Mouse (Mus musculus) forebrain, embryonic 13.5 days (tissue): Measurements from ENCODE around the gene Rpp14. TPM values are rescaled to one million over a fixed set of nuclear protein-coding genes. Genes with fewer than 3 reads are reported as not detected.

Source experiments
- ATAC-seq: fragments of 200-750 bp; cut with Nextera tagmentation; 2 replicates; pipeline ENCODE4 v1.8.0; 2017
- H3K27ac ChIP-seq: fragments of 300-500 bp; sonication (generic); 2 replicates; pipeline ENCODE4 v1.5.1; 2015; ENCODE audit warnings: inconsistent platforms, mild to moderate bottlenecking, moderate library complexity
- H3K27me3 ChIP-seq: fragments of 300-500 bp; sonication (generic); 2 replicates; pipeline ENCODE4 v1.6.1; 2015; ENCODE audit warnings: mild to moderate bottlenecking, inconsistent platforms
- H3K36me3 ChIP-seq: fragments of 300-500 bp; sonication (generic); 2 replicates; pipeline ENCODE4 v1.6.1; 2015; ENCODE audit warnings: mild to moderate bottlenecking, inconsistent platforms; ENCODE audit not compliant: poor library complexity, severe bottlenecking
- H3K4me1 ChIP-seq: fragments of 300-500 bp; sonication (generic); 2 replicates; pipeline ENCODE4 v1.6.1; 2015; ENCODE audit warnings: inconsistent platforms
- H3K4me2 ChIP-seq: fragments of 300-500 bp; sonication (generic); 2 replicates; pipeline ENCODE4 v1.6.1; 2015; ENCODE audit warnings: inconsistent platforms, mild to moderate bottlenecking, moderate library complexity
- H3K4me3 ChIP-seq: fragments of 300-500 bp; sonication (generic); 2 replicates; pipeline ENCODE4 v1.5.1; 2015; ENCODE audit warnings: mild to moderate bottlenecking, inconsistent platforms
- H3K9ac ChIP-seq: fragments of 300-500 bp; sonication (generic); 2 replicates; pipeline ENCODE4 v1.6.1; 2015; ENCODE audit warnings: mild to moderate bottlenecking, inconsistent platforms
- H3K9me3 ChIP-seq: fragments of 300-500 bp; sonication (generic); replicated peaks from 2 replicates; pipeline ENCODE4 v1.6.1; 2016; ENCODE audit warnings: inconsistent platforms
- WGBS: fragments of 180-500 bp; shearing (Covaris S2); methylation state at CpG from one replicate; pipeline ENCODE4 v1.1.7; 2015; 5-methylcytosine and 5-hydroxymethylcytosine counted together
- polyA plus RNA-seq: library from polyadenylated mRNA; unstranded; fragments of >200 nt; fragmentation: Nextera tagmentation; extraction: Ambion mirVana; gene quantifications from 2 replicates; pipeline ENCODE4 v1.2.1, GENCODE M21; 2015

The Rpp14 gene
- polyA plus RNA-seq, 1 experiment from 2014 or later: 57.3 TPM

- Histone ChIP-seq H3K36me3 (no peaks in the 10 kb centered on the region), H3K9ac (no peak overlapping the region)
Observed at GRCm38 (mm10) chr14:8102676-8103075, 22.5 kb downstream of the Rpp14 start.

GRCm38 (mm10) chr14:8108047-8108446 lies 27.9 kb downstream of the Rpp14 start:
- ATAC-seq: no peak
- WGBS: 90% methylated on average over 4 of the region's 4 CpGs

More at GRCm38 (mm10) chr14:8102676-8103075, 22.5 kb downstream of the Rpp14 start:
- H3K4me2 ChIP-seq: no peak overlapping the region
- WGBS: 74% methylated on average over 12 of the region's 12 CpGs
- H3K27ac ChIP-seq: no peak overlapping the region
- no peak for ATAC-seq
- no peak overlapping the region for H3K4me3 ChIP-seq
- H3K9me3 ChIP-seq: no peaks in the 10 kb centered on the region
- peaks cover 32% of the 10 kb centered on the region for H3K4me1 ChIP-seq
- H3K27me3 ChIP-seq: no peaks in the 10 kb centered on the region

GRCm38 (mm10) chr14:8108976-8109375 lies 28.8 kb downstream of the Rpp14 start:
- no peaks in the 10 kb centered on the region for H3K27me3 ChIP-seq
- no peak overlapping the region for H3K9ac ChIP-seq
- no peak for ATAC-seq
- 85% methylated on average over 1 of the region's 1 CpGs for WGBS
- no peak overlapping the region for H3K4me3 ChIP-seq
- H3K9me3 ChIP-seq: no peaks in the 10 kb centered on the region
- no peak overlapping the region for H3K27ac ChIP-seq
- H3K36me3 ChIP-seq: no peaks in the 10 kb centered on the region
- H3K4me2 ChIP-seq: no peak overlapping the region
- peaks cover 2% of the 10 kb centered on the region; the same call in 1 of the 2 replicates for H3K4me1 ChIP-seq

More at GRCm38 (mm10) chr14:8108047-8108446, 27.9 kb downstream of the Rpp14 start:
- no peaks in the 10 kb centered on the region for H3K9me3 ChIP-seq
- no peak overlapping the region for H3K4me3 ChIP-seq
- H3K4me2 ChIP-seq: no peak overlapping the region
- peaks cover 10% of the 10 kb centered on the region for H3K4me1 ChIP-seq
- no peak overlapping the region for H3K27ac ChIP-seq
- no peaks in the 10 kb centered on the region for H3K27me3 ChIP-seq
- H3K9ac ChIP-seq: no peak overlapping the region
- no peaks in the 10 kb centered on the region for H3K36me3 ChIP-seq

- no peak overlapping the region for H3K27ac ChIP-seq
- no peaks in the 10 kb centered on the region for H3K27me3 ChIP-seq
- H3K9ac ChIP-seq: no peak overlapping the region
- no peak for ATAC-seq
- no peaks in the 10 kb centered on the region for H3K9me3 ChIP-seq
- WGBS: 91% methylated on average over 6 of the region's 6 CpGs
- no peak overlapping the region for H3K4me2 ChIP-seq
- no peaks in the 10 kb centered on the region for H3K36me3 ChIP-seq
- H3K4me1 ChIP-seq: no peaks in the 10 kb centered on the region
- H3K4me3 ChIP-seq: no peak overlapping the region
Observed at GRCm38 (mm10) chr14:8111545-8111944, 31.4 kb downstream of the Rpp14 start.

- Histone ChIP-seq H3K27me3 (no peaks in the 10 kb centered on the region), H3K27ac (no peak overlapping the region), H3K36me3 (no peaks in the 10 kb centered on the region), H3K9ac (no peak overlapping the region), H3K4me2 (no peak overlapping the region), H3K4me3 (no peak overlapping the region), H3K9me3 (no peaks in the 10 kb centered on the region), H3K4me1 (no peaks in the 10 kb centered on the region)
- WGBS: 84% methylated on average over 8 of the region's 8 CpGs
- ATAC-seq: no peak
Observed at GRCm38 (mm10) chr14:8112036-8112435, 31.9 kb downstream of the Rpp14 start.

GRCm38 (mm10) chr14:8113616-8114015 lies 33.4 kb downstream of the Rpp14 start:
- Histone ChIP-seq H3K36me3 (no peaks in the 10 kb centered on the region), H3K27me3 (no peaks in the 10 kb centered on the region), H3K27ac (no peak overlapping the region), H3K9me3 (no peaks in the 10 kb centered on the region), H3K9ac (no peak overlapping the region), H3K4me1 (no peaks in the 10 kb centered on the region), H3K4me3 (no peak overlapping the region), H3K4me2 (no peak overlapping the region)
- WGBS: 86% methylated on average over 2 of the region's 2 CpGs
- ATAC-seq: no peak

GRCm38 (mm10) chr14:8114306-8114705 lies 34.1 kb downstream of the Rpp14 start:
- no peak for ATAC-seq
- H3K4me1 ChIP-seq: no peaks in the 10 kb centered on the region
- no peak overlapping the region for H3K9ac ChIP-seq
- WGBS: 73% methylated on average over 3 of the region's 3 CpGs
- no peak overlapping the region for H3K4me3 ChIP-seq
- no peak overlapping the region for H3K4me2 ChIP-seq
- no peak overlapping the region for H3K27ac ChIP-seq
- no peaks in the 10 kb centered on the region for H3K36me3 ChIP-seq
- no peaks in the 10 kb centered on the region for H3K9me3 ChIP-seq
- no peaks in the 10 kb centered on the region for H3K27me3 ChIP-seq

- no peaks in the 10 kb centered on the region for H3K27me3 ChIP-seq
- no peaks in the 10 kb centered on the region for H3K36me3 ChIP-seq
- no peak overlapping the region for H3K4me2 ChIP-seq
- no peak overlapping the region for H3K9ac ChIP-seq
- ATAC-seq: no peak
- whole genome bisulfite sequencing: 94% methylated on average over 1 of the region's 1 CpGs
- H3K4me3 ChIP-seq: no peak overlapping the region
- H3K9me3 ChIP-seq: no peaks in the 10 kb centered on the region
- H3K4me1 ChIP-seq: no peaks in the 10 kb centered on the region
- no peak overlapping the region for H3K27ac ChIP-seq
Observed at GRCm38 (mm10) chr14:8114756-8115155, 34.6 kb downstream of the Rpp14 start.

GRCm38 (mm10) chr14:8115772-8116171 lies 35.6 kb downstream of the Rpp14 start:
- H3K27ac ChIP-seq: no peak overlapping the region
- H3K4me2 ChIP-seq: no peak overlapping the region
- no peaks in the 10 kb centered on the region for H3K36me3 ChIP-seq
- H3K27me3 ChIP-seq: no peaks in the 10 kb centered on the region
- H3K4me1 ChIP-seq: no peaks in the 10 kb centered on the region
- H3K9ac ChIP-seq: no peak overlapping the region
- no peak for ATAC-seq
- H3K4me3 ChIP-seq: no peak overlapping the region
- WGBS: 85% methylated on average over 4 of the region's 4 CpGs
- no peaks in the 10 kb centered on the region for H3K9me3 ChIP-seq

- Histone ChIP-seq H3K4me1 (no peaks in the 10 kb centered on the region), H3K4me3 (no peak overlapping the region), H3K27ac (no peak overlapping the region), H3K9me3 (no peaks in the 10 kb centered on the region), H3K4me2 (no peak overlapping the region), H3K36me3 (peaks cover 8% of the 10 kb centered on the region), H3K27me3 (no peaks in the 10 kb centered on the region), H3K9ac (no peak overlapping the region)
- WGBS: 85% methylated on average over 2 of the region's 2 CpGs
- no peak for ATAC-seq
Observed at GRCm38 (mm10) chr14:8117371-8117770, 37.2 kb downstream of the Rpp14 start.

GRCm38 (mm10) chr14:8119454-8119853 lies 39.3 kb downstream of the Rpp14 start:
- WGBS: 92% methylated on average over 5 of the region's 5 CpGs
- H3K4me1 ChIP-seq: no peaks in the 10 kb centered on the region
- ATAC-seq: no peak
- H3K9me3 ChIP-seq: no peaks in the 10 kb centered on the region
- H3K36me3 ChIP-seq: peaks cover 22% of the 10 kb centered on the region
- H3K27ac ChIP-seq: no peak overlapping the region
- no peak overlapping the region for H3K9ac ChIP-seq
- H3K27me3 ChIP-seq: no peaks in the 10 kb centered on the region
- H3K4me3 ChIP-seq: no peak overlapping the region
- H3K4me2 ChIP-seq: no peak overlapping the region

- ATAC-seq: no peak
- Histone ChIP-seq H3K4me3 (no peak overlapping the region), H3K4me2 (no peak overlapping the region), H3K9me3 (no peaks in the 10 kb centered on the region), H3K36me3 (peaks cover 22% of the 10 kb centered on the region), H3K4me1 (no peaks in the 10 kb centered on the region), H3K27me3 (no peaks in the 10 kb centered on the region), H3K9ac (no peak overlapping the region), H3K27ac (no peak overlapping the region)
- WGBS: 92% methylated on average over 3 of the region's 3 CpGs
Observed at GRCm38 (mm10) chr14:8119904-8120303, 39.7 kb downstream of the Rpp14 start.

- Histone ChIP-seq H3K4me2 (no peak overlapping the region), H3K9ac (no peak overlapping the region), H3K4me1 (no peaks in the 10 kb centered on the region), H3K27ac (no peak overlapping the region), H3K27me3 (no peaks in the 10 kb centered on the region), H3K4me3 (no peak overlapping the region), H3K36me3 (peaks cover 31% of the 10 kb centered on the region), H3K9me3 (no peaks in the 10 kb centered on the region)
- WGBS: 91% methylated on average over 7 of the region's 7 CpGs
- no peak for ATAC-seq
Observed at GRCm38 (mm10) chr14:8123141-8123540, 43.0 kb downstream of the Rpp14 start.
